Mouse (Mus musculus): ENCODE measurements at regions not wholly inside any gene's neighbourhood (a gene's known extent, or its start where the extent isn't known, plus 50 kb on each side); places are given as distances from the start of the nearest gene placed in this dataset.
A peak's percentile ranks its signal among the peaks of the same experiment; 100 is the strongest.

- DNase-seq, result no peak
These were observed 653.0 kb upstream of the G6pd2 start for GRCm38 (mm10) chr5:61155390-61156225.

GRCm38 (mm10) chr5:61156226-61156565, 652.4 kb upstream of the G6pd2 start:
- peak; percentile 12 for DNase-seq

Measured in gastrocnemius, postnatal 25 days (tissue).